Mouse (Mus musculus) cerebellum, postnatal 10 days (tissue): ENCODE data around the gene Got1.

Experiments
- DNase-seq, 2 experiments: peaks; one replicate each; pipeline ENCODE4 v3.0.0; 2021; ENCODE audit warnings: mixed read lengths in 2 of 2

Got1 gene

GRCm38 (mm10) chr19:43524187-43525103, at the start of gene Got1:
Gene Got1, minus strand, starts transcription at chr19:43524605.
- peak; percentile 97 for DNase-seq

GRCm38 (mm10) chr19:43570831-43571790, 46.7 kb upstream of the Got1 start:
- peak; percentile 86 to 88 for DNase-seq

- DNase-seq, result no peak
Measured at GRCm38 (mm10) chr19:43569133-43569532, 44.7 kb upstream of the Got1 start.

- DNase-seq, result no peak
Measured at GRCm38 (mm10) chr19:43568298-43568697, 43.9 kb upstream of the Got1 start.

- peak; percentile 22 to 31 for DNase-seq
Measured at GRCm38 (mm10) chr19:43563166-43563565, 38.8 kb upstream of the Got1 start.

GRCm38 (mm10) chr19:43561841-43562240, 37.4 kb upstream of the Got1 start:
- peak; percentile 16 to 17 for DNase-seq

- DNase-seq, result no peak
Measured at GRCm38 (mm10) chr19:43560244-43560643, 35.8 kb upstream of the Got1 start.

- no peak for DNase-seq
Measured at GRCm38 (mm10) chr19:43551493-43551890, 27.1 kb upstream of the Got1 start.

- no peak for DNase-seq
Measured at GRCm38 (mm10) chr19:43550706-43551492, 26.5 kb upstream of the Got1 start.

GRCm38 (mm10) chr19:43548060-43548459, 23.7 kb upstream of the Got1 start:
- no peak for DNase-seq

- DNase-seq, result no peak
Measured at GRCm38 (mm10) chr19:43546337-43547117, 22.1 kb upstream of the Got1 start.

GRCm38 (mm10) chr19:43535372-43535771, 11.0 kb upstream of the Got1 start:
- DNase-seq, result no peak

- DNase-seq, result no peak
Measured at GRCm38 (mm10) chr19:43530921-43531320, 6.5 kb upstream of the Got1 start.

- DNase-seq, result peak; percentile 82 to 86
Measured at GRCm38 (mm10) chr19:43530197-43530770, 5.9 kb upstream of the Got1 start.

- no peak for DNase-seq
Measured at GRCm38 (mm10) chr19:43528056-43528587, 3.7 kb upstream of the Got1 start.

- peak; percentile 45 to 46 for DNase-seq
Measured at GRCm38 (mm10) chr19:43527131-43527530, 2.7 kb upstream of the Got1 start.

- no peak for DNase-seq
Measured at GRCm38 (mm10) chr19:43526025-43526424, 1.6 kb upstream of the Got1 start.

- peak in 1 of 2 experiments; percentile 27 for DNase-seq
Measured at GRCm38 (mm10) chr19:43525566-43525965, 1.2 kb upstream of the Got1 start.

GRCm38 (mm10) chr19:43525104-43525482, 688 bp upstream of the Got1 start:
- peak; percentile 71 to 80 for DNase-seq

- DNase-seq, result peak; percentile 44 to 57
Measured at GRCm38 (mm10) chr19:43523551-43523950, 854 bp downstream of the Got1 start.

GRCm38 (mm10) chr19:43521996-43522395, 2.4 kb downstream of the Got1 start:
- no peak for DNase-seq
